Mouse (Mus musculus) hindbrain, embryonic 11.5 days (tissue): ENCODE results near the gene Map3k6. TPM values are rescaled to one million over a fixed set of nuclear protein-coding genes. Genes with fewer than 3 reads are reported as not detected.

Experiments
- ATAC-seq: fragments of 200-750 bp; cut with Nextera tagmentation; 2 replicates; pipeline ENCODE4 v1.8.0; 2017; ENCODE audit warnings: mild to moderate bottlenecking, moderate TSS enrichment, moderate library complexity; ENCODE audit not compliant: low FRiP score
- DNase-seq: peaks from one replicate; pipeline ENCODE4 v3.0.0-alpha.2; 2015; ENCODE audit warnings: low spot score
- H3K27ac ChIP-seq: fragments of 300-500 bp; sonication (generic); 2 replicates; pipeline ENCODE4 v1.5.1; 2014; ENCODE audit warnings: mild to moderate bottlenecking, low read depth, low read length
- H3K27me3 ChIP-seq: fragments of 300-500 bp; sonication (generic); 2 replicates; pipeline ENCODE4 v1.6.1; 2014; ENCODE audit warnings: mild to moderate bottlenecking, low read length, moderate library complexity, mixed read lengths; ENCODE audit not compliant: control insufficient read depth, insufficient read depth
- H3K36me3 ChIP-seq: fragments of 300-500 bp; sonication (generic); 2 replicates; pipeline ENCODE4 v1.6.1; 2014; ENCODE audit warnings: mild to moderate bottlenecking, low read length, moderate library complexity, mixed read lengths; ENCODE audit not compliant: control insufficient read depth, insufficient read depth
- H3K4me1 ChIP-seq: fragments of 300-500 bp; sonication (generic); replicated peaks from 2 replicates; pipeline ENCODE4 v1.6.1; 2014; ENCODE audit warnings: low read length, mixed read lengths; ENCODE audit not compliant: control insufficient read depth, insufficient read depth
- H3K4me2 ChIP-seq: fragments of 300-500 bp; sonication (generic); replicated peaks from 2 replicates; pipeline ENCODE4 v1.6.1; 2014; ENCODE audit warnings: mild to moderate bottlenecking, low read depth, low read length
- H3K4me3 ChIP-seq: fragments of 300-500 bp; sonication (generic); 2 replicates; pipeline ENCODE4 v1.5.1; 2014; ENCODE audit warnings: low read depth, low read length
- H3K9ac ChIP-seq: fragments of 300-500 bp; sonication (generic); 2 replicates; pipeline ENCODE4 v1.6.1; 2014; ENCODE audit warnings: low read depth, low read length
- H3K9me3 ChIP-seq: fragments of 300-500 bp; sonication (generic); 2 replicates; pipeline ENCODE4 v1.6.1; 2016; ENCODE audit warnings: low read length; ENCODE audit not compliant: control insufficient read depth
- WGBS: fragments of 180-500 bp; shearing (Covaris S2); extraction: QIAGEN DNeasy Blood & Tissue Kit; methylation state at CpG from one replicate; pipeline ENCODE4 v1.1.7; 2014; 5-methylcytosine and 5-hydroxymethylcytosine counted together
- polyA plus RNA-seq: library from polyadenylated mRNA; unstranded; fragments of >200 nt; fragmentation: Nextera tagmentation; extraction: Ambion mirVana; gene quantifications from 2 replicates; pipeline ENCODE4 v1.2.1, GENCODE M21; 2014

Map3k6 gene
- polyA plus RNA-seq, 1 experiment from 2014 or later: 3.0 TPM

GRCm38 (mm10) chr4:133199743-133200142, 40.9 kb upstream of the Map3k6 start:
- Histone ChIP-seq H3K4me3 (no peak overlapping the region), H3K27ac (no peak overlapping the region), H3K4me2 (no peak overlapping the region), H3K4me1 (peaks cover 25% of the 10 kb centered on the region), H3K9ac (no peak overlapping the region), H3K36me3 (no peaks in the 10 kb centered on the region), H3K9me3 (no peaks in the 10 kb centered on the region), H3K27me3 (no peaks in the 10 kb centered on the region)
- ATAC-seq: no peak
- DNase-seq: no peak
- WGBS: 71% methylated on average over 6 of the region's 6 CpGs

- no peak overlapping the region for H3K4me2 ChIP-seq
- H3K4me1 ChIP-seq: peaks cover 25% of the 10 kb centered on the region
- 28% methylated on average over 21 of the region's 21 CpGs for WGBS
- DNase-seq: peak; percentile 36
- H3K27me3 ChIP-seq: no peaks in the 10 kb centered on the region
- no peak overlapping the region for H3K4me3 ChIP-seq
- H3K9ac ChIP-seq: peak overlapping the region; percentile 31; the same call in 1 of the 2 replicates
- no peak for ATAC-seq
- H3K36me3 ChIP-seq: no peaks in the 10 kb centered on the region
- H3K9me3 ChIP-seq: no peaks in the 10 kb centered on the region
- 0 out of 2 replicates have a peak overlapping the region, but pooled peaks have one; percentile 17 for H3K27ac ChIP-seq
Measured at GRCm38 (mm10) chr4:133200343-133200742, 40.3 kb upstream of the Map3k6 start.

GRCm38 (mm10) chr4:133201006-133201771, 39.4 kb upstream of the Map3k6 start:
- no peaks in the 10 kb centered on the region for H3K9me3 ChIP-seq
- no peaks in the 10 kb centered on the region for H3K27me3 ChIP-seq
- WGBS: 71% methylated on average over 8 of the region's 8 CpGs
- peaks cover 25% of the 10 kb centered on the region for H3K4me1 ChIP-seq
- H3K4me3 ChIP-seq: no peak overlapping the region
- H3K4me2 ChIP-seq: no peak overlapping the region
- ATAC-seq (no peak), DNase-seq (peak; percentile 38)
- H3K27ac ChIP-seq: no peak overlapping the region
- H3K36me3 ChIP-seq: no peaks in the 10 kb centered on the region
- no peak overlapping the region for H3K9ac ChIP-seq

GRCm38 (mm10) chr4:133202254-133202653, 38.4 kb upstream of the Map3k6 start:
- ATAC-seq: no peak
- H3K27ac ChIP-seq: no peak overlapping the region
- DNase-seq: no peak
- no peak overlapping the region for H3K9ac ChIP-seq
- no peaks in the 10 kb centered on the region for H3K36me3 ChIP-seq
- H3K4me2 ChIP-seq: no peak overlapping the region
- H3K27me3 ChIP-seq: no peaks in the 10 kb centered on the region
- WGBS: 89% methylated on average over 3 of the region's 3 CpGs
- no peaks in the 10 kb centered on the region for H3K9me3 ChIP-seq
- no peak overlapping the region for H3K4me3 ChIP-seq
- H3K4me1 ChIP-seq: peaks cover 21% of the 10 kb centered on the region

- H3K9ac ChIP-seq: no peak overlapping the region
- H3K27ac ChIP-seq: no peak overlapping the region
- H3K4me2 ChIP-seq: no peak overlapping the region
Measured at GRCm38 (mm10) chr4:133203591-133203990, 37.0 kb upstream of the Map3k6 start.

GRCm38 (mm10) chr4:133204379-133204778, 36.2 kb upstream of the Map3k6 start:
- Histone ChIP-seq H3K9ac (no peak overlapping the region), H3K27ac (peak overlapping the region; percentile 58), H3K4me3 (no peak overlapping the region), H3K27me3 (no peaks in the 10 kb centered on the region; the same call in 1 of the 2 replicates), H3K36me3 (no peaks in the 10 kb centered on the region), H3K4me2 (no peak overlapping the region), H3K4me1 (peaks cover 9% of the 10 kb centered on the region), H3K9me3 (no peaks in the 10 kb centered on the region)
- ATAC-seq: no peak
- WGBS: 33% methylated on average over 7 of the region's 7 CpGs
- no peak for DNase-seq

More at GRCm38 (mm10) chr4:133203591-133203990, 37.0 kb upstream of the Map3k6 start:
- Histone ChIP-seq H3K4me1 (peaks cover 13% of the 10 kb centered on the region), H3K27me3 (no peaks in the 10 kb centered on the region; the same call in 1 of the 2 replicates), H3K9me3 (no peaks in the 10 kb centered on the region), H3K4me3 (no peak overlapping the region), H3K36me3 (no peaks in the 10 kb centered on the region)
- DNase-seq (no peak), ATAC-seq (no peak)
- 58% methylated on average over 3 of the region's 3 CpGs for WGBS

- Histone ChIP-seq H3K9ac (no peak overlapping the region), H3K36me3 (no peaks in the 10 kb centered on the region), H3K27me3 (peaks cover 28% of the 10 kb centered on the region), H3K4me3 (no peak overlapping the region), H3K4me2 (no peak overlapping the region; the same call in 1 of the 2 replicates), H3K9me3 (no peaks in the 10 kb centered on the region), H3K4me1 (peaks cover 7% of the 10 kb centered on the region; the same call in 1 of the 2 replicates), H3K27ac (no peak overlapping the region)
- ATAC-seq: no peak
- 6% methylated on average over 11 of the region's 11 CpGs for whole genome bisulfite sequencing
- peak; percentile 78 for DNase-seq
Measured at GRCm38 (mm10) chr4:133209366-133209765, 31.3 kb upstream of the Map3k6 start.

GRCm38 (mm10) chr4:133210023-133210787, 30.4 kb upstream of the Map3k6 start:
- ATAC-seq (no peak), DNase-seq (no peak)
- 93% methylated on average over 24 of the region's 24 CpGs for WGBS
- H3K9ac ChIP-seq: no peak overlapping the region
- H3K4me1 ChIP-seq: peaks cover 7% of the 10 kb centered on the region; the same call in 1 of the 2 replicates
- H3K4me3 ChIP-seq: no peak overlapping the region
- H3K27me3 ChIP-seq: peaks cover 29% of the 10 kb centered on the region
- no peaks in the 10 kb centered on the region for H3K36me3 ChIP-seq
- no peak overlapping the region for H3K27ac ChIP-seq
- no peak overlapping the region for H3K4me2 ChIP-seq
- no peaks in the 10 kb centered on the region for H3K9me3 ChIP-seq
